30 mouse cellular contexts compared by ENCODE assay signal in the genomic region with DNA sequence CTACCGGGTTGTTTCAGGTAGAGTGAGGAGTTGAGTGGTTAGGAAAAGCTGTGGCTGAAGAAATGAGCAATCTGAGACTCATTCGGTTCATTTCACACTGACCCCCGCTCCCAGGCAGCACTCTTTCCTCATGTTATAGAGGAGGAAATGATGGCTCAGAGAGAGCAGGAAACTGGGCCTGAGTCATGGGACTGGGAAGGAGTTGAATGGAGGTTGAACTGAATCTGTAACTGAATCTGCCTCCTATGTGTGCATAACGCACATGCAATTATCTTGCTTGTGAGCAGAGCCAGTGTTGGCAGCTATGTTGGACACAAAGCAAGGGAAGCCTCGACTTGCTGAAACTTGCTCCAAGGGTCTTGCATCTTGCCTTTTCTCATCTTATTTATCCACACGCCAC.
"Had no signal": no experiment of that assay in that cellular context is flagged by ENCODE, and none has a peak within 500 bp of the region (broad histone marks: within the 10 kb centered on the region; RNA-seq: fewer than 3 reads in every experiment).

No protein-coding gene starts in this region.

- H3K9me3 ChIP-seq: embryonic facial prominence, embryonic 12.5 days; embryonic facial prominence, embryonic 13.5 days; embryonic facial prominence, embryonic 15.5 days; forebrain, embryonic 10.5 days; forebrain, embryonic 12.5 days; forebrain, embryonic 13.5 days; forebrain, embryonic 15.5 days; heart, embryonic 10.5 days; heart, embryonic 12.5 days; heart, embryonic 13.5 days had no signal

- H3K4me3 ChIP-seq: embryonic facial prominence, embryonic 12.5 days; embryonic facial prominence, embryonic 13.5 days; embryonic facial prominence, embryonic 15.5 days; erythroblast, embryonic 14.5 days; forebrain, embryonic 10.5 days; forebrain, embryonic 12.5 days; forebrain, embryonic 13.5 days; forebrain, embryonic 15.5 days; gastrocnemius, adult 2 months; heart, adult 2 months; heart, embryonic 10.5 days; heart, embryonic 12.5 days; heart, embryonic 13.5 days had no signal

- ATAC-seq: forebrain, embryonic 13.5 days; forebrain, embryonic 14.5 days; forebrain, embryonic 15.5 days; forebrain, postnatal 0 days had no signal

- DNase-seq: cerebellum, adult 8-10 months; cerebellum, adult 9-10 months; cerebellum, adult 9-11 months; cerebellum, postnatal 10 days; cerebellum, postnatal 14 days; cerebellum, postnatal 25 days; cerebellum, postnatal 36 days; embryo, embryonic 11 days; forebrain, postnatal 0 days; gastrocnemius, adult 2 months; gastrocnemius, postnatal 10 days; gastrocnemius, postnatal 14 days; gastrocnemius, postnatal 25 days; gastrocnemius, postnatal 36 days; heart, adult 11 months; heart, adult 18-20 months; heart, adult 2 months had no signal

- H3K36me3 ChIP-seq: embryonic facial prominence, embryonic 12.5 days; embryonic facial prominence, embryonic 13.5 days; embryonic facial prominence, embryonic 15.5 days; forebrain, embryonic 10.5 days; forebrain, embryonic 12.5 days; forebrain, embryonic 15.5 days; heart, embryonic 10.5 days; heart, embryonic 12.5 days; heart, embryonic 13.5 days had no signal

- H3K27ac ChIP-seq: embryonic facial prominence, embryonic 12.5 days; embryonic facial prominence, embryonic 13.5 days; embryonic facial prominence, embryonic 15.5 days; forebrain, embryonic 10.5 days; forebrain, embryonic 12.5 days; forebrain, embryonic 13.5 days; forebrain, embryonic 15.5 days; gastrocnemius, adult 2 months; heart, adult 2 months; heart, embryonic 10.5 days; heart, embryonic 13.5 days had no signal

- H3K9ac ChIP-seq: embryonic facial prominence, embryonic 12.5 days; embryonic facial prominence, embryonic 13.5 days; embryonic facial prominence, embryonic 15.5 days; forebrain, embryonic 12.5 days; forebrain, embryonic 13.5 days; forebrain, embryonic 15.5 days; forebrain, postnatal 0 days; heart, embryonic 12.5 days; heart, embryonic 13.5 days had no signal

- H3K4me2 ChIP-seq: embryonic facial prominence, embryonic 12.5 days; embryonic facial prominence, embryonic 13.5 days; embryonic facial prominence, embryonic 15.5 days; forebrain, embryonic 12.5 days; forebrain, embryonic 13.5 days; forebrain, embryonic 15.5 days; heart, embryonic 11.5 days; heart, embryonic 12.5 days; heart, embryonic 13.5 days had no signal

- H3K27me3 ChIP-seq: embryonic facial prominence, embryonic 12.5 days; forebrain, embryonic 15.5 days; heart, embryonic 12.5 days; heart, embryonic 13.5 days had no signal

- H3K4me1 ChIP-seq: embryonic facial prominence, embryonic 12.5 days; embryonic facial prominence, embryonic 13.5 days; embryonic facial prominence, embryonic 15.5 days; forebrain, embryonic 12.5 days; heart, embryonic 10.5 days; heart, embryonic 12.5 days; heart, embryonic 13.5 days had no signal
